Mouse (Mus musculus) left cerebral cortex, adult 11 months (tissue): ENCODE data around the gene Il23a.
"Not testable (repeated sequence)": the region's sequence is repeated elsewhere in the genome, so short reads cannot be mapped to it uniquely, and the experiment has no call there.

Experiments used
- DNase-seq: peaks from one replicate; pipeline ENCODE4 v3.0.0; 2022; ENCODE audit warnings: low spot score

Il23a gene

DNA sequence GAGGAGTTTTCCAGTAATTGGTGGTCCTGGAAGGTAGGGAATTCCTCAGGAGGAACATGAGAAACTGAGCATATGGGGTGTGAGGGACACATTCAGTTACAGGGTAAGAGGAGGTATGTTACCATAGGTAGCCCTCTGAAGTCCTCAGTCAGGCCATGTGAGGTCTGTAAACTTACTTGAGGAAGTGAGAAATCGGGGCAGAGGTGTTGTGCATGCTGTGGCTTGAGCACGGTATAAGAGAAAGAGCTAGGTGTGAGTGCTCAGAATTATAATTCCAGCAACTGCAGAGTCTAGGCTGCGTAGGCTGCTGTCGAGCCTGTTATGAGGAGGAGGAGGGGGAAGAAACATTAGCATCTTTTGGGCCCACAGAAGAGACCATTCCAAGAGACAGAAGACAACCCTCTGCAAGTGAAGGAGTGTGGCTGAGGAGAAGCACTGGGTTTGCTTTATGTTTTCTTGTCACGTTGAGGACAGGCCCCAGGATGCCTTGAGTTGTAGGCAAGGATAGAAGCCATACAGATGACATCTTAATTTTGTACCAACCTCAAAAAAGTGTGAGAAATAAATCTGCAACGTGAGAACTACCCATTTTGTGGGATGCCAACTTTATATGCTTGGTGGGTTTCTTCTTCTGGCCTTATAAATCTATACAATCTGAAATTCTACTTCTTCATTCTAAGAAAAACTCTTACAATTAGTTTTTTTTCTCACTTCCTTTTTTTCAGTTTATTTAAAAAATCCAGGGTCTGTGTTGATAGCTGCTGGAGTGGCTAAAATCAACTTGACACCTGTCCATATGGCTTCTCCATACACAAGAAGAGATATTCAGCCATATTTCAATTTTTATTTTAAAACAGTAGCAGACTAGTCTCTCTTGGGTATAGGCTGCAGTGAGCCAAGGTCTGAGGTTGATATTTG lies 34.9 kb downstream of the Il23a start:
- DNase-seq: no peak

DNA sequence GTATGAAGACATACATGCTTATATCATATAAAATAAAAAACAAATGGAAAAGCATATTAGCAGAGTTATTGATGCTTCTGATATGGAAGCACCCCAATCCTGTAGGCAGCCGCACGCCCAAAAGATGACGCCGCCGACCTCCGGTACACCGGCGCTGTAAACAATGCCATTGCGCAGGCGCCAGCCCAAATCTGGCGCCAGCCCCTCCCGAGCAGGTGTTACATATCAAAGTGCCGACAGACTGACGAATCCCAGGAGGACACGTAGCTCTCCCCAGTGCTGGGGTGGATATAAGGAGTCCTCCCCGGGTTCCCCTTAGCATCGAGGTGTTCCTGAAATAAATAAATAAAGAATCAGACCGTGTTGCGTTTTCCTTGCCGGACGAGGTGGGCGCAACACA lies 36.3 kb downstream of the Il23a start:
- DNase-seq: no peak

DNA sequence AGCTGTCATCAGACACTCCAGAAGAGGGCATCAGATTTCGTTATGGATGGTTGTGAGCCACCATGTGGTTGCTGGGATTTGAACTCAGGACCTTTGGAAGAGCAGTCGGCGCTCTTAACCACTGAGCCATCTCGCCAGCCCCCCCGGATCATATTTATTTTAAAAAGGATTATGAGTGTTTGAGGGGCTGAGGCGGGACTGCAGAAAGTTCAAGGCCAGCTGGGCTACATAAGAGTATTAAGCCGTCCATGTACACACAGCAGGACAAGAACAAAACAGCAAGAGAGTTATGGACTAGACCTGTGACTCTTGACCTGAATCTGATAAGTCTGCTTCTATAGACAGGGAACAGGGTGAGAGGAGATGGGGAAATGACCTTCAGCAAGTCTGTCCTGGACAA lies 38.2 kb downstream of the Il23a start:
- not testable (repeated sequence) for DNase-seq

DNA sequence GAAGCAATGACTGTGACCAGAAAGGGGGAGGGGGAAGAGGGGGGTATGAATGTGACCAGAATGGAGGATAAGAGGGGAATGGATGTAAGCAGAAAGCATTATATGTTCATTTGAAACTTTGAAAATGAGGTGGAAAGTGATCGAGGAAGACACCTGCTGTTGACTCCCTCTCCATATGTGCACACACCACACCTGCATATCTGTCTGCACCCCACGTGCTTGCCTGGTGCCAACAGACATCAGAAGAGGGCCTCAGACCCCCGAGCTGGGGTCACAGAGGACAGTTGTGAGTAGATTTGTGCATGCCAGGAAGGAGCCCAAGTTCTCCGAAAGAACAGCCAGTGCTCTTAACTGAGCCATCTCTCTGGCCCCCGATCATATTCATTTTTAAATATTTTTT lies 38.6 kb downstream of the Il23a start:
- no peak for DNase-seq

- DNase-seq: no peak
Observed at GRCm38 (mm10) chr10:128258953-128259352, 39.6 kb downstream of the Il23a start.

DNA sequence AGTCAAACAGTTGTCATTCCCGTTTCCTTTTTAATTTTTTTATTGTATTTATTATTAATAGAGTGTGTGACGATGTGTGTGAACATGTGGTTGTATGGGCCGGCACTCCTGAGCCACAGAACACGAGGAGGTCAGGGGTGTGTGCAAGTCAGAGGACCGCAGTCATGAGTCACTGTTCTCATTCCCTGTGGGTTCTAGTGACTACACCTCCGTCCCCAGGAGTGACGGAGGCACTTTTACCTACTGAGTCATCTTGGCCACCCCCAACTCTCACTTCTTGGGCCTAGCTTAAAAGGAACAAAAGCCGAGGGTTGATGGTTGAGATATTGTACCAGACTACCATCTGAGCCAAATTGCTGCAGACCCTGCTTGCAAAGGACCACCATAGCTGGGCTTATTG lies 42.2 kb downstream of the Il23a start:
- DNase-seq: no peak

DNA sequence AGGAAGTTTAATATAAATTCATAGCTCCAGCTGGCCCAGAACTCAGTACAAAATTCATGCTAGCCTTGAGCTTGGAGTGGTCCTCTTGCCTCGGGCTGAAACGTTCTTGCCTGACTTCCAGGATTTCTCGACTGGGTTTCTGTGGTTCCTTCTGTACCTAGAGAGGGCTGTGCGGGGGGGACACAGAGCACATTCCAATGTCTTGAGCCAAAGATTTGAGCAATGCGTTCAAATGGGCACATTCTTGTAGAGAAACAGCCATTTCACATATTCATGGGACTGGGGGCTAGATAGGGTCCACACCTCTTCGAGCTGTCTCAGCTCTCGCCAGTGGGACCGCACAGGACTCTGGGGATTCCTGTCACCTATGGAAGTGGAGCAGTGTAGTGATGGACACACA lies 42.6 kb downstream of the Il23a start:
- no peak for DNase-seq

DNA sequence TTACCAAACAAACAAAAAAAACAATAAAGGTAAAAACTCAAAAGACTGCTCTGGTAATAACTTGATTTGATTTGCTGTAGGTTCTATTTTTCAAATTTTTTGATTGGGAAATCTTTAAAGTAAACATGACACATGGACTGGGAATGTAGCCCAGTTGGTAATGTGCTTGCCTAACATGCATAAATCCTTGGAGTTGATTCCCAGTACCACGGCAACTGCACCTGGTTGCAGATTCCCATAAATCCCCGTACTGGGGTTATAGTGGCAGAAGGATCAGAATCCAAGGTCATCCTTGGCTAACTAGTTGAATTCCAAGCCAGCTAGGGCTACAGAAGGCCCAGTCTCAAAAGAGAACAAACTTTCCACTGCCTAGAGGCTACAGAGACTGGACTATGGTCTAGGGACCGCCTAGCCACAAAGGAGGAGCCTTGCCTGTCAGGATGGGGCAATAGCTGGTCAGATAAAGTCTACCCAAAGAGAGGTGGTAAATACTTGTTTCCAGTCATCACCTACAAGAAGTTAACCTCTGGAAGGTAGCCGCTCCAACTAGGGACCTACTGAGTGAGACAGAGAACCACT lies 44.8 kb downstream of the Il23a start, which contains the start of gene Apon:
Gene Apon (plus strand): TSS at position 420 of the 579 bp plus-strand sequence.
- no peak for DNase-seq

DNA sequence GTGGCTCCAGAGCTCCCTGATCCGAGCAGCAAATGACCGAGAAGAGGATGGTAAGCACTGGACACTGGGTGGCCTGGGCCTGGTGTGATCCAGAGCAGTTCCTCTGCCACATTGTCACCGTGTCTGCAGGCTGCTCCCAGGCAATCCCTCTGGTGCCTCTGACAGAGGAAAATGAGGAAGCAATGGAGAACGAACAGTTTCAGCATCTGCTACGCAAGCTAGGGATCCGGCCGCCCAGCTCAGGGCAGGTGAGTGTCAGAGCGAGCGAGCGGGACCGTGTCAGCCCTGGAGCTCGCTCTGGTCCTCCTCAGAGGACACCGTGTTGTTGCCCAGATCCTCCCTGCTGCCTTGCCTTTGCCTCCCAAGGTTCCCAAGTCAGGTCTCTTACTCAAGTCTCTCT lies 48.0 kb downstream of the Il23a start:
- no peak for DNase-seq

- DNase-seq: no peak
Observed at GRCm38 (mm10) chr10:128247020-128247732, 51.4 kb downstream of the Il23a start.
